Comparison of ENCODE assay signal across 9 mouse cellular contexts in genomic region chr2:158339948-158340564, GRCm38 (mm10). TPM values are rescaled to one million over a fixed set of nuclear protein-coding genes. Genes with fewer than 3 reads are reported as not detected.
DNase-seq lines count a peak whose midpoint lies in the region; ATAC-seq and TF ChIP-seq lines count a peak whose summit lies in the region.
"Had no signal": no experiment of that assay in that cellular context is flagged by ENCODE, and none has a peak within 500 bp of the region (broad histone marks: within the 10 kb centered on the region; RNA-seq: fewer than 3 reads in every experiment).

No protein-coding gene starts in this region.

- peaks cover 46% of the 10 kb centered on the region for H3K27me3 ChIP-seq in CH12.LX (replicated peaks)
- H3K27me3 ChIP-seq in midbrain, embryonic 12.5 days, result no peaks in the 10 kb centered on the region
- H3K27me3 ChIP-seq: limb, embryonic 12.5 days had no signal

- intact Hi-C loops in heart, postnatal 14 days (cut with DNase I), result loop anchor here (1.0 to 10.0 kb wide), 3 partner anchors 23 to 265 kb away; no protein-coding TSS in a partner anchor
- intact Hi-C loops in heart, postnatal 25 days (cut with DNase I), result loop anchor here (1.0 to 10.0 kb wide), 4 partner anchors 58 to 705 kb away; no protein-coding TSS in a partner anchor

- H3K4me3 ChIP-seq in CH12.LX (replicated peaks in 1 of 3; ENCODE audit: low read depth in 2 of 3, low read length in 2 of 3, poor library complexity in 1 of 3), result no peak overlapping the region
- H3K4me3 ChIP-seq in midbrain, embryonic 12.5 days, result no peak overlapping the region
- H3K4me3 ChIP-seq: limb, embryonic 12.5 days had no signal

- TF ChIP-seq CTCF in CH12.LX (conservative IDR thresholded peaks at IDR 0.05 in 1 of 2, IDR thresholded peaks at IDR 0.05 in 1 of 2; ENCODE audit: low read depth in 2 of 2, low read length in 2 of 2), result peak; percentile 78 to 96

- TF ChIP-seq POLR2A in CH12.LX (IDR thresholded peaks at IDR 0.05; ENCODE audit: low read depth, low read length), result no peak

- H3K4me2 ChIP-seq in CH12.LX (ENCODE audit: insufficient read depth, low read depth, poor library complexity, severe bottlenecking), result no peak overlapping the region
- no peak overlapping the region for H3K4me2 ChIP-seq in midbrain, embryonic 12.5 days (replicated peaks)
- H3K4me2 ChIP-seq: limb, embryonic 12.5 days had no signal

- no peaks in the 10 kb centered on the region for H3K36me3 ChIP-seq in CH12.LX (replicated peaks in 1 of 2; ENCODE audit: control insufficient read depth in 1 of 2, insufficient read depth in 1 of 2, low read length in 1 of 2)
- no peaks in the 10 kb centered on the region for H3K36me3 ChIP-seq in midbrain, embryonic 12.5 days
- H3K36me3 ChIP-seq: limb, embryonic 12.5 days had no signal

- no peak overlapping the region for H3K9ac ChIP-seq in CH12.LX (ENCODE audit: insufficient read depth, low read depth)
- no peak overlapping the region for H3K9ac ChIP-seq in midbrain, embryonic 12.5 days (replicated peaks)
- H3K9ac ChIP-seq: limb, embryonic 12.5 days had no signal

- dilution Hi-C loops in CH12.LX (cut with MboI; ENCODE audit: extremely low pct_ligation_motif_present, extremely low pct_unique_long_range_greater_than_20kb, low sequenced_read_pairs), result no loop called here

- no peak overlapping the region for H3K27ac ChIP-seq in CH12.LX (ENCODE audit: insufficient read depth, low read depth)
- H3K27ac ChIP-seq in midbrain, embryonic 12.5 days (replicated peaks), result peak overlapping the region; percentile 8; the same call in 1 of the 2 replicates
- H3K27ac ChIP-seq: limb, embryonic 12.5 days had no signal

- WGBS in midbrain, embryonic 12.5 days, result 32% methylated on average over 11 of the region's 11 CpGs

- H3K4me1 ChIP-seq in CH12.LX (ENCODE audit: control insufficient read depth in 1 of 2, insufficient read depth in 2 of 2), result peaks cover 3% of the 10 kb centered on the region in 2 experiments; a peak in 2 of 4 replicates
- peaks cover 4% of the 10 kb centered on the region; the same call in 1 of the 2 replicates for H3K4me1 ChIP-seq in midbrain, embryonic 12.5 days

- in situ Hi-C loops in CH12.LX (cut with MboI; ENCODE audit: low pct_ligation_motif_present, low pct_unique_long_range_greater_than_20kb, low sequenced_read_pairs), result loop anchor here (5.0 kb wide), 1 partner anchor 58 kb away; no protein-coding TSS in a partner anchor

- ATAC-seq in frontal cortex, adult (ENCODE audit: low TSS enrichment), result peak; percentile 57; the same call in 1 of the 2 replicates
- peak; percentile 30; the same call in 1 of the 2 replicates for ATAC-seq in midbrain, embryonic 12.5 days (ENCODE audit: low FRiP score, low read depth)

- H3K79me2 ChIP-seq in CH12.LX (replicated peaks; ENCODE audit: control insufficient read depth, extremely low read depth, insufficient read depth, poor library complexity, severe bottlenecking), result no peaks in the 10 kb centered on the region

- no peak for TF ChIP-seq EP300 in CH12.LX (IDR thresholded peaks at IDR 0.05; ENCODE audit: low read length)

- peak; percentile 67 to 74 for DNase-seq in heart, postnatal 14 days
- DNase-seq in heart, postnatal 25 days (ENCODE audit: low spot score), result no peak
- DNase-seq in CH12.LX (ENCODE audit: extremely low read depth), result peak; percentile 63
- peak; percentile 44 for DNase-seq in cerebellum, adult 9-10 months
- DNase-seq in layer of hippocampus, postnatal 36 days, result peak; percentile 44 to 47
- DNase-seq in thymus, postnatal 0 days (ENCODE audit: low spot score), result peak; percentile 65

- TF ChIP-seq RAD21 in CH12.LX (IDR thresholded peaks at IDR 0.05; ENCODE audit: low read depth, low read length), result peak; percentile 90

- H3K9me3 ChIP-seq in CH12.LX (replicated peaks; ENCODE audit: low read length), result no peaks in the 10 kb centered on the region
- H3K9me3 ChIP-seq in midbrain, embryonic 12.5 days, result no peaks in the 10 kb centered on the region
- H3K9me3 ChIP-seq: limb, embryonic 12.5 days had no signal

TF ChIP-seq in CH12.LX, 34 proteins besides CTCF, POLR2A, EP300 and RAD21:
- TF ChIP-seq MEF2A (IDR thresholded peaks at IDR 0.05; ENCODE audit: borderline replicate concordance, low read depth, low read length) (peak; percentile 44; the same call in 1 of the 2 replicates), TBP (conservative IDR thresholded peaks at IDR 0.05; ENCODE audit: low read depth, low read length) (no peak), PAX5 (IDR thresholded peaks at IDR 0.05; ENCODE audit: low read length) (no peak), TCF12 (IDR thresholded peaks at IDR 0.05; ENCODE audit: low read depth, low read length) (no peak), ZMIZ1 (IDR thresholded peaks at IDR 0.05; ENCODE audit: low read depth, low read length) (no peak), IRF4 (IDR thresholded peaks at IDR 0.05; ENCODE audit: low read depth, low read length) (no peak), SIN3A (IDR thresholded peaks at IDR 0.05; ENCODE audit: low read length) (no peak), NELFE (IDR thresholded peaks at IDR 0.05; ENCODE audit: low read depth, low read length) (peak; percentile 45; the same call in 1 of the 2 replicates), ZC3H11A (IDR thresholded peaks at IDR 0.05; ENCODE audit: low read depth, low read length) (peak; percentile 30), JUN (IDR thresholded peaks at IDR 0.05; ENCODE audit: insufficient read depth, low read depth, low read length) (no peak), CHD2 (IDR thresholded peaks at IDR 0.05; ENCODE audit: low read length) (no peak), POLR2AphosphoS2 (IDR thresholded peaks at IDR 0.05; ENCODE audit: low read depth, low read length) (no peak), CHD1 (IDR thresholded peaks at IDR 0.05; ENCODE audit: low read depth, low read length) (no peak), SMC3 (IDR thresholded peaks at IDR 0.05; ENCODE audit: low read depth, low read length) (peak; percentile 71), KAT2A (IDR thresholded peaks at IDR 0.05; ENCODE audit: insufficient replicate concordance, low read length) (no peak), ZNF384 (IDR thresholded peaks at IDR 0.05; ENCODE audit: low read depth, low read length) (no peak), E2F4 (IDR thresholded peaks at IDR 0.05; ENCODE audit: insufficient replicate concordance, low read depth, low read length) (no peak), MAFK (IDR thresholded peaks at IDR 0.05; ENCODE audit: insufficient replicate concordance, low read length) (no peak), MYC (IDR thresholded peaks at IDR 0.05; ENCODE audit: low read depth, low read length) (no peak), ELF1 (IDR thresholded peaks at IDR 0.05; ENCODE audit: low read depth, low read length) (no peak), NRF1 (IDR thresholded peaks at IDR 0.05; ENCODE audit: low read depth, low read length) (no peak), MAX (IDR thresholded peaks at IDR 0.05; ENCODE audit: low read length) (no peak), UBTF (IDR thresholded peaks at IDR 0.05; ENCODE audit: low read depth, low read length) (no peak), ZKSCAN1 (IDR thresholded peaks at IDR 0.05; ENCODE audit: borderline replicate concordance, low read depth, low read length) (no peak), GABPA (IDR thresholded peaks at IDR 0.05; ENCODE audit: insufficient replicate concordance, low read depth, low read length) (no peak), HCFC1 (IDR thresholded peaks at IDR 0.05; ENCODE audit: low read depth, low read length) (no peak), MXI1 (IDR thresholded peaks at IDR 0.05; ENCODE audit: low read depth, low read length) (no peak), USF1 (IDR thresholded peaks at IDR 0.05; ENCODE audit: low read depth, low read length) (no peak), RCOR1 (conservative IDR thresholded peaks at IDR 0.05; ENCODE audit: low read depth, low read length) (no peak), JUND (conservative IDR thresholded peaks at IDR 0.05; ENCODE audit: low read depth, low read length) (0 out of 2 replicates have a peak, but pooled peaks have one; percentile 12), ETS1 (conservative IDR thresholded peaks at IDR 0.05; ENCODE audit: low read depth, low read length) (no peak), USF2 (conservative IDR thresholded peaks at IDR 0.05; ENCODE audit: low read depth, low read length) (no peak)

RNA-seq across cellular contexts. Expression of gene Lbp, which starts 33.8 kb away (rescaled TPM):
- 10 to 100 TPM in 1 of 2 experiments, 1 to 10 TPM in 1; 8.7 to 11.6 TPM for total RNA-seq in heart, postnatal 14 days (2021)
- 1 to 10 TPM; 5.4 to 6.4 TPM for total RNA-seq in heart, postnatal 25 days (2021)
- total RNA-seq in CH12.LX (2012; rRNA removed), result 0.04 TPM in 1 of 2 replicates, not detected in the other
- total RNA-seq in CH12.LX (2014; rRNA removed), result 0.30 TPM in 1 of 2 replicates, not detected in the other
- polyA plus RNA-seq in CH12.LX (2012; ENCODE audit: insufficient read length, low read depth), result 0.27 TPM in 1 of 2 replicates, not detected in the other
- total RNA-seq in layer of hippocampus, postnatal 36 days (2021), result 1 to 10 TPM in 1 of 2 experiments, under 1 TPM in 1; 1.00 to 3.9 TPM
- polyA plus RNA-seq in midbrain, embryonic 12.5 days (2016; fragmentation: Nextera tagmentation; extraction: Ambion mirVana), result 2.0 and 2.4 TPM in 2 replicates
- 3.2 and 4.9 TPM in 2 replicates for polyA plus RNA-seq in thymus, postnatal 0 days (2015; fragmentation: Nextera tagmentation; extraction: Ambion mirVana)

RNA-seq across cellular contexts. Expression of gene Snhg11, which starts 35.4 kb away (rescaled TPM):
- total RNA-seq in heart, postnatal 14 days (2021), result under 1 TPM; 0.15 to 0.22 TPM
- under 1 TPM in 1 of 2 experiments, not detected in 1; 0.31 TPM for total RNA-seq in heart, postnatal 25 days (2021)
- total RNA-seq in CH12.LX (2012; rRNA removed) (0.04 TPM in 2 replicates), CH12.LX (2014; rRNA removed) (not detected in 2 replicates)
- polyA plus RNA-seq in CH12.LX (2012; ENCODE audit: insufficient read length, low read depth), result 0.11 and 0.13 TPM in 2 replicates
- total RNA-seq in layer of hippocampus, postnatal 36 days (2021), result 100 to 1,000 TPM; 527 to 578 TPM
- 74.5 and 80.3 TPM in 2 replicates for polyA plus RNA-seq in midbrain, embryonic 12.5 days (2016; fragmentation: Nextera tagmentation; extraction: Ambion mirVana)
- 4.1 and 6.4 TPM in 2 replicates for polyA plus RNA-seq in thymus, postnatal 0 days (2015; fragmentation: Nextera tagmentation; extraction: Ambion mirVana)

Comparison
In these comparisons a context has a peak if more than half of its experiments do, and no peak if none do; other contexts are left out.
1. RNA of gene Snhg11, which starts 35.4 kb away (total RNA-seq): 527 to 578 TPM in layer of hippocampus, postnatal 36 days; 0.31 TPM in heart, postnatal 25 days, 0.15 to 0.22 TPM in heart, postnatal 14 days and 0.04 TPM in CH12.LX; every median in the first group is over 100 times any median in the second.